Mouse (Mus musculus): ENCODE measurements around the gene Rpl41.

Gene Rpl41

GRCm38 (mm10) chr10:128548947-128549681, at the start of gene Rpl41:
TSS of gene Rpl41 (minus strand) at chr10:128549305.
- DNase-seq (ENCODE audit: low spot score) = peak; percentile 90

GRCm38 (mm10) chr10:128598476-128598875, 49.4 kb upstream of the Rpl41 start:
- DNase-seq (ENCODE audit: low spot score) = no peak

GRCm38 (mm10) chr10:128592797-128593196, 43.7 kb upstream of the Rpl41 start:
- DNase-seq (ENCODE audit: low spot score) = no peak

GRCm38 (mm10) chr10:128591436-128591835, 42.3 kb upstream of the Rpl41 start:
- DNase-seq (ENCODE audit: low spot score) = no peak

GRCm38 (mm10) chr10:128590193-128590690, 41.1 kb upstream of the Rpl41 start:
- DNase-seq (ENCODE audit: low spot score) = no peak

- DNase-seq (ENCODE audit: low spot score) = no peak
These were observed 40.5 kb upstream of the Rpl41 start, which contains the start of gene Erbb3 for GRCm38 (mm10) chr10:128589464-128590192. TSS of gene Erbb3 (minus strand) at chr10:128589652.

- DNase-seq (ENCODE audit: low spot score) = no peak
These were observed 39.8 kb upstream of the Rpl41 start for GRCm38 (mm10) chr10:128588775-128589463.

- no peak for DNase-seq (ENCODE audit: low spot score)
These were observed 39.0 kb upstream of the Rpl41 start for GRCm38 (mm10) chr10:128588136-128588535.

GRCm38 (mm10) chr10:128587697-128588096, 38.6 kb upstream of the Rpl41 start:
- no peak for DNase-seq (ENCODE audit: low spot score)

GRCm38 (mm10) chr10:128587120-128587519, 38.0 kb upstream of the Rpl41 start:
- no peak for DNase-seq (ENCODE audit: low spot score)

- no peak for DNase-seq (ENCODE audit: low spot score)
These were observed 37.4 kb upstream of the Rpl41 start for GRCm38 (mm10) chr10:128586546-128586945.

- DNase-seq (ENCODE audit: low spot score) = no peak
These were observed 35.3 kb upstream of the Rpl41 start for GRCm38 (mm10) chr10:128584386-128584785.

- DNase-seq (ENCODE audit: low spot score) = no peak
These were observed 34.5 kb upstream of the Rpl41 start for GRCm38 (mm10) chr10:128583644-128584043.

- no peak for DNase-seq (ENCODE audit: low spot score)
These were observed 30.6 kb upstream of the Rpl41 start for GRCm38 (mm10) chr10:128579731-128580130.

GRCm38 (mm10) chr10:128579298-128579697, 30.2 kb upstream of the Rpl41 start:
- DNase-seq (ENCODE audit: low spot score) = no peak

- no peak for DNase-seq (ENCODE audit: low spot score)
These were observed 29.2 kb upstream of the Rpl41 start for GRCm38 (mm10) chr10:128578330-128578729.

- no peak for DNase-seq (ENCODE audit: low spot score)
These were observed 26.0 kb upstream of the Rpl41 start for GRCm38 (mm10) chr10:128575063-128575462.

GRCm38 (mm10) chr10:128565788-128566531, 16.9 kb upstream of the Rpl41 start, which contains the start of gene Pa2g4:
TSS of gene Pa2g4 (minus strand) at chr10:128565987.
- DNase-seq (ENCODE audit: low spot score) = peak; percentile 93

GRCm38 (mm10) chr10:128565206-128565787, 16.2 kb upstream of the Rpl41 start:
- DNase-seq (ENCODE audit: low spot score) = no peak

GRCm38 (mm10) chr10:128563544-128563943, 14.4 kb upstream of the Rpl41 start:
- no peak for DNase-seq (ENCODE audit: low spot score)

GRCm38 (mm10) chr10:128556963-128557362, 7.9 kb upstream of the Rpl41 start:
- no peak for DNase-seq (ENCODE audit: low spot score)

Data from layer of hippocampus, adult 9-10 months (tissue).